Mouse (Mus musculus) myocyte (in vitro differentiated cells): ENCODE results near the gene Kcnh2.

ENCODE experiments used
- CEBPB ChIP-seq: IDR thresholded peaks from 2 replicates; pipeline ENCODE4 v1.6.1; 2011; ENCODE audit warnings: mild to moderate bottlenecking, moderate library complexity; ENCODE audit not compliant: poor library complexity, insufficient read depth, severe bottlenecking
- E2F4 ChIP-seq: IDR thresholded peaks from one replicate; pipeline ENCODE4 v1.6.1; 2011; ENCODE audit warnings: mild to moderate bottlenecking, control low read depth, moderate library complexity; ENCODE audit not compliant: insufficient read depth
- MAX ChIP-seq: IDR thresholded peaks from one replicate; pipeline ENCODE4 v1.6.1; 2011; ENCODE audit warnings: low read depth, mild to moderate bottlenecking, control low read depth
- MYOD1 ChIP-seq, 3 experiments: IDR thresholded peaks; one replicate each; pipeline ENCODE4 v1.6.1; 2011; ENCODE audit warnings: control low read depth in 2 of 3, low read depth in 2 of 3, mild to moderate bottlenecking in 2 of 3, moderate library complexity in 1 of 3; ENCODE audit not compliant: insufficient read length in 2 of 3, control insufficient read depth in 1 of 3
- MYOG ChIP-seq, 3 experiments: IDR thresholded peaks; one replicate each; pipeline ENCODE4 v1.6.1; 2011; ENCODE audit warnings: control low read depth in 2 of 3, low read depth in 2 of 3, mild to moderate bottlenecking in 2 of 3; ENCODE audit not compliant: insufficient read length in 2 of 3, control insufficient read depth in 1 of 3, insufficient read depth in 1 of 3
- POLR2A ChIP-seq: IDR thresholded peaks from one replicate; pipeline ENCODE4 v1.6.1; 2011; ENCODE audit warnings: low read depth, mild to moderate bottlenecking, control low read depth, moderate library complexity; ENCODE audit not compliant: insufficient read length
- POLR2AphosphoS2 ChIP-seq: IDR thresholded peaks from one replicate; pipeline ENCODE4 v1.6.1; 2011; ENCODE audit warnings: low read depth, control low read depth; ENCODE audit not compliant: insufficient read length
- REST ChIP-seq: IDR thresholded peaks from one replicate; pipeline ENCODE4 v1.6.1; 2011; ENCODE audit warnings: mild to moderate bottlenecking, control low read depth, moderate library complexity; ENCODE audit not compliant: insufficient read depth, insufficient read length
- SRF ChIP-seq: IDR thresholded peaks from one replicate; pipeline ENCODE4 v1.6.1; 2011; ENCODE audit warnings: low read depth; ENCODE audit not compliant: control insufficient read depth, insufficient read length
- TCF12 ChIP-seq: IDR thresholded peaks from one replicate; pipeline ENCODE4 v1.6.1; 2011; ENCODE audit warnings: mild to moderate bottlenecking, control low read depth; ENCODE audit not compliant: poor library complexity, insufficient read depth, severe bottlenecking
- TCF3 ChIP-seq: IDR thresholded peaks from one replicate; pipeline ENCODE4 v1.6.1; 2011; ENCODE audit warnings: low read depth, control low read depth; ENCODE audit not compliant: insufficient read length
- USF1 ChIP-seq: IDR thresholded peaks from one replicate; pipeline ENCODE4 v1.6.1; 2011; ENCODE audit warnings: low read depth, mild to moderate bottlenecking, control low read depth, moderate library complexity

- TF ChIP-seq MAX (no peak), REST (no peak), USF1 (no peak), POLR2A (no peak), TCF12 (no peak), POLR2AphosphoS2 (no peak), MYOG (IDR thresholded peaks at IDR 0.05; ENCODE audit: control insufficient read depth in 1 of 3, insufficient read depth in 1 of 3, insufficient read length in 2 of 3, low read depth in 2 of 3) (no peak), TCF3 (no peak), MYOD1 (IDR thresholded peaks at IDR 0.05; ENCODE audit: control insufficient read depth in 1 of 3, insufficient read length in 2 of 3, low read depth in 2 of 3) (no peak), E2F4 (no peak), SRF (no peak), CEBPB (no peak)
Observed at GRCm38 (mm10) chr5:24400362-24400761, 49.0 kb upstream of the Kcnh2 start.
